Mouse (Mus musculus): ENCODE data around the gene Has3. TPM values are rescaled to one million over a fixed set of nuclear protein-coding genes. Genes with fewer than 3 reads are reported as not detected.
"Not testable (repeated sequence)": the region's sequence is repeated elsewhere in the genome, so short reads cannot be mapped to it uniquely, and the experiment has no call there.

The Has3 gene
- polyA plus RNA-seq, 1 experiment from 2014 or later, result 0.02 TPM

DNA sequence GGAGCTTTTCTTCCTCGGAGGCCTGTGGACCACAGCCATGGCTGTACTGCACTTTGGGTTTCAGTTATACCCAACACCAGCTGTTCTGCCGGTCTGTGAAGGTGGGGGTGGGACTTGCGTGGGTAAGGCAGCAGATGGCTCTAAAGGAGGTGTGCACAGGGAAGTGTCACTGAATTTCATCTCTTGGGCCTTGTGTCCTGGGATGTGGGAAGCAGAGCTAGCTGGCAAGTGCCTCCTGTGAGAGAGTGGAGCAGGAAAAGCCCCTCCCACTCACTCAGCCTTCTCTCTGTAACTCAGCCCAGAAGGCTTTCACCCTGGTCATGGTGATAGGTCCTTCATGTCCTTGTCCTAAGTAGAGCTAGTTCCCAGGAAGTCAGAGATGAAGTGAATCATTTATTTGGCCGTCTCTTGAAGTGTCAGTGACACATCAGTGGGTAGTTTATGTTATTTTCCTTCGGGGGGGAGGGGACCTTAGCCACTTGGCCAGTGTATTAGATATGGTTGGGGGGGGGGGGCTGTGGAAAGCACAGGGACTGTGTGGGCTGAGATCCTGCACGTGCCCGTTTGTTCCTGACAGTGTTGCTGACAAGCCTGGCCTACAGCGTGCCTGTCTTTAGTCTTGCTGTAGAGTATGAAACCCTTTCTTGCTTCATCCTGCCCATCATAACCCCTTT lies 49.8 kb downstream of the Has3 start:
- H3K27ac ChIP-seq, result no peak overlapping the region
- DNase-seq, result no peak
- no peak overlapping the region for H3K4me3 ChIP-seq (replicated peaks)
- WGBS (ENCODE audit: insufficient replicate concordance), result 78% methylated on average over 8 of the region's 8 CpGs
- ATAC-seq (ENCODE audit: low read depth), result peak; percentile 20; the same call in 1 of the 2 replicates
- H3K27me3 ChIP-seq, result no peaks in the 10 kb centered on the region
- no peak overlapping the region for H3K9ac ChIP-seq
- H3K4me2 ChIP-seq, result no peak overlapping the region
- H3K4me1 ChIP-seq (replicated peaks), result no peaks in the 10 kb centered on the region
- no peaks in the 10 kb centered on the region for H3K9me3 ChIP-seq (replicated peaks)
- H3K36me3 ChIP-seq, result peaks cover 85% of the 10 kb centered on the region

DNA sequence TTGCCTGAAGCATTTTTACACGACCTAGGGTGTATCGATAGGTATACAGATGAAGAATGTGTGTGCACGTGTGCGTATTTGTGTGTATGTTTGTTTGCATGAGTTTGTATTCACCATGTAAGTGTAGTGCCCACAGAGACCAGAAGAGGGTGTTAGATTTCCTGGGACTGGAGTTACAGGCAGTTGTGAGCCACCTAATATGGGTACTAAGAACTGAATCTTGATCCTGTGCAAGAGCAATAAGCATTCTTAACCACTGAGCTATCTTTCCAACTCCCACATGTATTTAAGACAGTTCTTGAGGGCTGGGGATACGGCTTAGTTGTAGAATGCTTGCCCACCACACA lies 50.3 kb downstream of the Has3 start:
- no peak for ATAC-seq (ENCODE audit: low read depth)
- H3K4me3 ChIP-seq (replicated peaks), result no peak overlapping the region
- peaks cover 80% of the 10 kb centered on the region for H3K36me3 ChIP-seq
- no peak overlapping the region for H3K4me2 ChIP-seq
- no peak overlapping the region for H3K9ac ChIP-seq
- H3K27me3 ChIP-seq, result no peaks in the 10 kb centered on the region
- WGBS (ENCODE audit: insufficient replicate concordance), result 83% methylated on average over 5 of the region's 5 CpGs
- H3K9me3 ChIP-seq (replicated peaks), result no peaks in the 10 kb centered on the region
- no peak overlapping the region for H3K27ac ChIP-seq
- H3K4me1 ChIP-seq (replicated peaks), result no peaks in the 10 kb centered on the region
- no peak for DNase-seq

DNA sequence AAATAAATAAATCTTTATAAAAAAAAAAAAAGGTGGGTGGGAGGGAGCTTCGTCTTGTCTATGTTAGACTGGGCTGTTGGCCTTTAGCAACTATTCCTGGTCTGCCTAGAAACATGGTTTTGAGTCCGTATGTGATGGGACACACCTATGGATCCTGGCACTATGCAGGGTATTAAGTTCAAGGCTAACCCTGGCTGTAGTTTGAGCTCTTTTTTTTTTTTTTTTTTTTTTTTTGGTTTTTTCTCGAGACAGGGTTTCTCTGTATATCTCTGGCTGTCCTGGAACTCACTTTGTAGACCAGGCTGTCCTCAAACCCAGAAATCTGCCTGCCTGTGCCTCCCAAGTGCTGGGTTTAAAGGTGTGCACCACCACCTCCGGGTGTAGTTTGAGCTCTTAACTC lies 54.0 kb downstream of the Has3 start:
- 61% methylated on average over 4 of the region's 4 CpGs for WGBS (ENCODE audit: insufficient replicate concordance)
- ATAC-seq (ENCODE audit: low read depth), result no peak
- Histone ChIP-seq H3K9me3 (replicated peaks) (no peaks in the 10 kb centered on the region), H3K4me3 (replicated peaks) (no peak overlapping the region), H3K27me3 (no peaks in the 10 kb centered on the region), H3K36me3 (peaks cover 43% of the 10 kb centered on the region), H3K4me1 (replicated peaks) (no peaks in the 10 kb centered on the region), H3K9ac (no peak overlapping the region), H3K27ac (no peak overlapping the region), H3K4me2 (no peak overlapping the region)
- DNase-seq, result no peak

DNA sequence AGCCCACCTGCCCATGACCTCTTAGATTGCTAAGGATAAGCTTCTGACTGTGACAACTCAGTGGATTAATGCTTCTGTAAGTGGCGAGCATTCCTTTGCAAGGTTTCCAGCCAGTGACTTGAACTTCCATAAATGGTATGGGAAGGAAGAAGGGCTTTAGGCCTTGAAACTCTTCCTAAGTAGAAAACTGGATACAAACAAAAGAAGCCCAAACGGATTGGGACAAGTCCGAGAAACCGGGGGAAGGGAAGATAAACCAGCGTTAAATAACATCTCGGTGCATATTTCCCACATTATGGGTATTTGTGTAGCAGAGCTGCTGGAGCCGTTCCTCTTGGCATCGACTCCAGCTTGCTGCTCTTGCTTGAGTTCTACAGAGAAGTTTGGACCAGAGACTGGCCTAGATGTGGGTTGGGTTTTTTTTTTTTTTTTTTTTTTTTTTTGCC lies 54.9 kb downstream of the Has3 start:
- ATAC-seq (ENCODE audit: low read depth) (no peak), DNase-seq (no peak)
- Histone ChIP-seq H3K27ac (no peak overlapping the region), H3K4me3 (replicated peaks) (no peak overlapping the region), H3K36me3 (peaks cover 34% of the 10 kb centered on the region), H3K4me1 (replicated peaks) (no peaks in the 10 kb centered on the region), H3K9ac (no peak overlapping the region), H3K4me2 (no peak overlapping the region), H3K9me3 (replicated peaks) (no peaks in the 10 kb centered on the region), H3K27me3 (no peaks in the 10 kb centered on the region)
- 78% methylated on average over 8 of the region's 8 CpGs for WGBS (ENCODE audit: insufficient replicate concordance)

DNA sequence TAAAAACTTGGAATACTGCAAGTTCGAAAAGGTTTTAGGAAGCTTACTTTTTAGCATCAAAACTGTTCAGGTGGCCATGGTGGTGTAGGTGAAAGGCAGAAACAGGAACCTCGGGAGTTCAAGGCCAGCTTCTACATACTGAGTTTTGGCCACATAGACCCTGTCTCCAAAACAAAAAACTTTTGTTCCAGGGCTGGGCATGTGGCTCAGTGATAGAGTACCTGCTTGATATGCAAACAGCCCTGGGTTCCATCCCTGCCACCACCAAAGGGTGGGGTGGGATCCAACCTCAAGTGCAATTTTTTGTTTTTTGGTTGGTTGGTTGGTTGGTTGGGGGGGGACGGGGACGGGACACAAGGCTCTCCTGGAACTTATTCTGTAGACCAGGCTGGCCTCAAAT lies 55.4 kb downstream of the Has3 start:
- Histone ChIP-seq H3K9me3 (replicated peaks) (no peaks in the 10 kb centered on the region), H3K4me3 (replicated peaks) (no peak overlapping the region), H3K4me2 (no peak overlapping the region), H3K27me3 (no peaks in the 10 kb centered on the region), H3K36me3 (peaks cover 29% of the 10 kb centered on the region), H3K4me1 (replicated peaks) (no peaks in the 10 kb centered on the region), H3K9ac (no peak overlapping the region), H3K27ac (no peak overlapping the region)
- DNase-seq (no peak), ATAC-seq (ENCODE audit: low read depth) (no peak)
- 72% methylated on average over 4 of the region's 4 CpGs for WGBS (ENCODE audit: insufficient replicate concordance)

DNA sequence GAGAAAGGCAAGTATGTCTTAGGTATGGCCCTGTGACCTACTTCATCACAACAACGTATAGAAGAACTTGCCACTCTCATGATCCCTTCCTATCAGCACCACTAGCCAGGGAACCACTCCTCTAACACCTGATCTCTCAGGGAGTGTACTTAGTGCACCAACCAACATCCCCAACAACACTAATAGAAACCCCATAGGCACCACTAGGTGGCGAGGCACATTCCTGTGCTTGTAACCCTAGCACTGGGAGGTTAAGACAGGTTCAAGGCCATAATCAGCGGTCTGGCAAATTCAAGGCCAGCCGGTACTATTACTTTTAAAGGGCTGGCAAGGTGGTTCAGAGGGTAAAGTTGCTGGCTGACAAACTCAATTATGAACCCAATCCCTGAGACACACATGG lies 57.2 kb downstream of the Has3 start:
- H3K9ac ChIP-seq, result no peak overlapping the region
- H3K4me3 ChIP-seq (replicated peaks), result no peak overlapping the region
- H3K27ac ChIP-seq, result no peak overlapping the region
- H3K36me3 ChIP-seq, result peaks cover 14% of the 10 kb centered on the region
- H3K4me2 ChIP-seq, result no peak overlapping the region
- peaks cover 4% of the 10 kb centered on the region; the same call in 1 of the 2 replicates for H3K27me3 ChIP-seq
- H3K9me3 ChIP-seq (replicated peaks), result no peaks in the 10 kb centered on the region
- DNase-seq (no peak), ATAC-seq (ENCODE audit: low read depth) (0 out of 2 replicates have a peak, but pooled peaks have one; percentile 36)
- WGBS (ENCODE audit: insufficient replicate concordance), result 37% methylated on average over 4 of the region's 4 CpGs
- 0 out of 2 replicates have a peak, but pooled peaks cover under 1% of the 10 kb centered on the region for H3K4me1 ChIP-seq (replicated peaks)

DNA sequence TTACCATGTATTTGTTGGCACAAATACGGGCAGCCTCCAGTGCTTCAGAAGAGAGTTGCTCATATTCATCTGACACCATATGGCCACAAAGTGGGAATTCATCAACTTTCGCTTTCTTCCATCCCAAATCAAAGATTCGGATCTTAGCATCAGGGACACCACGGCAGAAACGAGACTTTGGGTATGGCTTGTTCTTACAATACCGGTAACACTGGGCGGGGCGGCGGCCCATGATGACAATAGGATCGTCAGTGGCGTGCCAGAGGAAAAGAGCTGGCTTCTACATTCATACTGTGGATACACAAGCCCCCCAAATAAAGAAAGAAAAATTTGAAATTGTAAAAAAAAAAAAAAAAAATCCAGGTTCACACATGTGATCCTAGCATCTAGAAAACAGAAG lies 58.1 kb downstream of the Has3 start:
- ATAC-seq (ENCODE audit: low read depth); H3K27me3 ChIP-seq; H3K4me2 ChIP-seq; H3K27ac ChIP-seq; H3K9ac ChIP-seq; H3K4me3 ChIP-seq (replicated peaks); DNase-seq; H3K36me3 ChIP-seq; H3K9me3 ChIP-seq (replicated peaks); H3K4me1 ChIP-seq (replicated peaks): not testable (repeated sequence)
- 84% methylated on average over 11 of the region's 11 CpGs for WGBS (ENCODE audit: insufficient replicate concordance)

DNA sequence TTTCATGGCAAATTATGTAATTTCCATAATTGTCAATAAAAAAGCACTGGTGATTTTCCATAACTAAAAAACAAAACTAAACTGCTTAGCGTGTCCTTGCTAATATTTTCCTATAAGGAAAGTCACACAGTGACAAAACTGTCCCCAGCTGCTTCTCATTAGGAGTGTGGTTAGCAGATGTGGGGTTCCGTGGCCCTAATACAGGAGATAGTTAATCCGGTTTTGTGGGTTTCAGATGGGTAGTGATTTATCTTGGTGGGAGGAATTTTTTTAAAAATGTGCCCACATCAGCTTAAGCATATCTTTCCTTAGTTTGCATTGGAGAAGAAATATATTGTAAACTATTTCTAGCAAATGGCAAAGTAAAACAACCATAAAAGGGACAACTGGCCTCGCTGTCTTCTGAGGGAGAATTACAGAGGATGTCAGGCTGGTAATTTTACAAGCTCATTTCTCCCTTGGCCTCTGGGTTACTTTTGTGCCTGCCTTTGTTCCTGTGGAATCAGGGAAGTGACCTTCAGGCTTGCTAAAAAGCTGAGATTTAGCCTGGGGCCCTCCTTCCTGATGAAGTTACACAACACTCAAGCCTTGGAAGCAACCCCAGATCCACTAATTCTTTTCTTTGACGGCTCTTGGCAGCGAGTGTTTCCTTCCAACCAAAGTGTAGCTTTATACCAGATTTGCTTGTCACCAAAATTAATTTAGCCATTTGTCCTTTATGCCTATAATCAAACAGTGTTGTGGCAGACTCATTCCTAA lies 59.3 kb downstream of the Has3 start:
- H3K27me3 ChIP-seq, result peaks cover 13% of the 10 kb centered on the region
- no peak overlapping the region for H3K4me3 ChIP-seq (replicated peaks)
- no peak overlapping the region for H3K27ac ChIP-seq
- peaks cover 8% of the 10 kb centered on the region for H3K4me1 ChIP-seq (replicated peaks)
- no peaks in the 10 kb centered on the region for H3K36me3 ChIP-seq
- DNase-seq (no peak), ATAC-seq (ENCODE audit: low read depth) (no peak)
- H3K4me2 ChIP-seq, result no peak overlapping the region
- H3K9ac ChIP-seq, result no peak overlapping the region
- 39% methylated on average over 6 of the region's 6 CpGs for WGBS (ENCODE audit: insufficient replicate concordance)
- H3K9me3 ChIP-seq (replicated peaks), result no peaks in the 10 kb centered on the region

DNA sequence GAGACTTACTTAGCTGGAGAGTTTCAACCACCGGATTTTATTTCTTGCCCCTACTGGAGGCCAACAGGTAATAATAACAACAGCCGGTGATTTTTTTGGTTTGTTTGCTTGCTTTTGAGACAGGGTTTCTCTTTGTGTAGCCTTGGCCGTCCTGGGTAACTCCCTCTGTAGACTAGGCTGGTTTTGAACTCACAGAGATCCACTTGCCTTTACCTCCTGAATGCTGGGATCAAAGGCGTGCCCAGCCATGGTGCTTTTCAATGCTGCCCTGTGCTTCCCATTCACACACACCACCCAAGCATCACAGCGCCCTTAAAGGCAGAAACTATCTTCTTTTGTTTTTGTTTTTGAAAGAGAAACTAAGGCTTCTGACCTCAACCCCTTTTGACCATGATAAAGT lies 59.9 kb downstream of the Has3 start:
- Histone ChIP-seq H3K9ac (no peak overlapping the region), H3K9me3 (replicated peaks) (no peaks in the 10 kb centered on the region), H3K36me3 (no peaks in the 10 kb centered on the region), H3K4me2 (no peak overlapping the region), H3K27ac (no peak overlapping the region), H3K27me3 (peaks cover 17% of the 10 kb centered on the region), H3K4me3 (replicated peaks) (no peak overlapping the region), H3K4me1 (replicated peaks) (peaks cover 11% of the 10 kb centered on the region)
- ATAC-seq (ENCODE audit: low read depth) (no peak), DNase-seq (no peak)
- 70% methylated on average over 5 of the region's 5 CpGs for WGBS (ENCODE audit: insufficient replicate concordance)

DNA sequence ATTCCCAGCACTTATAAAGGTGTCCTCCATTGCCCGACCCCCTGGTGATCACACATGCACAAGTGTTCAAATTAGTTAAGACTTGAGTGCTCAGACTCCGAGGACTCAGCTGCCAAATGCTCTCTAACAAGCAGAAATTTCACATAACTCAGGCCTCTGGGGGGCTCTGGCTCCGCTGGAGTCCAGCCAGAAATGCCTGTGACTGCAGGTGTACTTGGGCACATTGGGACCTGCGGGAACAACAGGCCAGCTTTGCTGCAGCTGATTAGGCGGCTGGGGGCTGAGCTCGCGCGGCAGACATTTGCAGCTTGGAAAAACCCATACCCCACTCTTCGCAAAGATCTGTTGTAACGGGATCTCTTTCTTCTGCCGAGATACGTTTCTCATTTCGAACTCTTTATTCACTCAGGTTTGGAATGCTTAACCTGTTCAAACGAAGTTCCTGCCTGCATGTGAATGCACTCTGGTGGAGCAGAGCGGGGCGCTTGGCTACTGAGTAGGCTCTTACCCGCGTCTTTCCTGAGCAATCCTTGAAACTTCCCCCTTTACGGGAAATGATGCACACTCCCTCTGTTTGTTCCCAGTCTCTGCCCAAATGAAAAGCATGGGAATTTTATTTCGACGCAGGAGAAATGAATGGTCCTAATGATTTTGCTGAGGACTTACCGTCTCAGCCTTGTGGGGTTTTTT lies 62.5 kb downstream of the Has3 start:
- Histone ChIP-seq H3K4me3 (replicated peaks) (peak overlapping the region; percentile 8; the same call in 1 of the 2 replicates), H3K4me1 (replicated peaks) (peaks cover 37% of the 10 kb centered on the region), H3K27me3 (peaks cover 43% of the 10 kb centered on the region), H3K27ac (no peak overlapping the region), H3K36me3 (no peaks in the 10 kb centered on the region), H3K4me2 (peak overlapping the region; percentile 44), H3K9me3 (replicated peaks) (no peaks in the 10 kb centered on the region), H3K9ac (no peak overlapping the region)
- DNase-seq (no peak), ATAC-seq (ENCODE audit: low read depth) (no peak)
- WGBS (ENCODE audit: insufficient replicate concordance), result 19% methylated on average over 22 of the region's 22 CpGs

DNA sequence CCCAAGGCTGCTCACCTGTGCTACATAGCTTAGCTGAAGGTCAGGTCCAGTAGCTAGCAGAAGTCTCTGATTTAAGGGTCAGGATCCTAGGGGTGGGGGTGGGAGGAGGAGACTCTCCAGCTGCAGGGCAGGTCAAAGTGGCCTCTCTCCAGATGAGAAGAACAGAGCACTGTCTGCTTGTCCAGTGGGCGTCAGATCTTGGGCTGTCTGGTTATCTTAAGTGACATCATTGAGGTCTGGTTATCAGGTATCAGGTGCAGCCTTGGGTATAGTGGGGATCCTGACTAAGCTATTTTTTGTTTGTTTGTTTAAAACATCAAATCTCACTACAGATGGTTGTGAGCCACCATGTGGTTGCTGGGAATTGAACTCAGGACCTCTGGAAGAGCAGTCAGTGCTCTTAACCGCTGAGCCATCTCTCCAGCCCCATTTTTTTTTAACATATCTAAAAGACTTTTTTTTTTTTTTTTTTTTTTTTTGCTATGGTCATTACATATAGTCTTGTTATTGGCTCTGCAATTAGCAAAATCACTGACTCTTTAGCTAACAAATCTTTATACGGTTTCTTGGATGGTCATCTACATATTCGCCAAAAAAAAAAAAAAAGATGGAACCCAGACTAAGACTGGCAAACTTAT lies 63.6 kb downstream of the Has3 start:
- no peak for ATAC-seq (ENCODE audit: low read depth)
- H3K9me3 ChIP-seq (replicated peaks), result no peaks in the 10 kb centered on the region
- 62% methylated on average over 4 of the region's 4 CpGs for WGBS (ENCODE audit: insufficient replicate concordance)
- H3K4me2 ChIP-seq, result no peak overlapping the region
- no peaks in the 10 kb centered on the region for H3K36me3 ChIP-seq
- no peak for DNase-seq
- H3K27me3 ChIP-seq, result peaks cover 50% of the 10 kb centered on the region
- H3K27ac ChIP-seq, result no peak overlapping the region
- no peak overlapping the region for H3K9ac ChIP-seq
- no peak overlapping the region for H3K4me3 ChIP-seq (replicated peaks)
- H3K4me1 ChIP-seq (replicated peaks), result peaks cover 40% of the 10 kb centered on the region

Measured in liver, embryonic 13.5 days (tissue).